Mouse (Mus musculus): Measurements from ENCODE around the gene Tmod4. TPM values are rescaled to one million over a fixed set of nuclear protein-coding genes. Genes with fewer than 3 reads are reported as not detected.

Gene Tmod4
- polyA plus RNA-seq, 1 experiment from 2014 or later = 2.1 TPM

DNA sequence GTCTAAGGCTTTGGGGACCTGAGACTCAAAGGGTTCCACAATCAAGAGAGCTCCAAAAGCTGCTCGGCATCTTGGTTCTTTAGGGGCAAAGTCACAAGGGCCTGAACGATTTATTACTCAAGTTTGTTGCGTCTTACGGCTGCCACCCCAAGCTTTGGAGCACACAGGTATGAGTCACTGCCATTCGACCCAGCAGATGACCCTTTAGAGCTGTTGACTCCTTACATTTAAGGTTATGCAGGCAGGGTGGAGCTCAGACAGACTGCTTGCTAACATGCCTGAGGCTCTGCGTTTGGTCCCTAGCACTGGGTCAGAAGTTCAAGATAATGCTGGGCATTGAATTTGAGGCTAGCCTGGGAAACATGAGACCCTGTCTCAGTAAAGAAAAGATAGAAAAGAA is 53.3 kb downstream of the Tmod4 start:
- no peak overlapping the region for H3K4me2 ChIP-seq
- H3K36me3 ChIP-seq = peaks cover under 1% of the 10 kb centered on the region; the same call in 1 of the 2 replicates
- H3K9ac ChIP-seq = no peak overlapping the region
- no peak for ATAC-seq (ENCODE audit: borderline replicate concordance, extremely low read depth, low FRiP score, low TSS enrichment)
- 59% methylated on average over 6 of the region's 6 CpGs for WGBS
- H3K4me3 ChIP-seq = no peak overlapping the region
- no peak overlapping the region for H3K27ac ChIP-seq
- H3K27me3 ChIP-seq = peaks cover 16% of the 10 kb centered on the region
- H3K4me1 ChIP-seq = peaks cover 16% of the 10 kb centered on the region
- no peaks in the 10 kb centered on the region for H3K9me3 ChIP-seq

Small RNA genes within 50 kb of the gene (microRNA-seq; reads per million reads assigned to microRNA genes)
- not detected for gene Mir8099-1

Other genes with a start within 250 kb of the Tmod4 start
- 336 and 350 TPM in 2 replicates for gene Psmb4, start 237.5 kb upstream of the Tmod4 start, polyA plus RNA-seq (2015; fragmentation: Nextera tagmentation; extraction: Ambion mirVana)
- 216 and 237 TPM in 2 replicates for gene Selenbp1, start 191.4 kb upstream of the Tmod4 start, polyA plus RNA-seq (2015; fragmentation: Nextera tagmentation; extraction: Ambion mirVana)
- gene Rfx5, start 170.4 kb upstream of the Tmod4 start, polyA plus RNA-seq (2015; fragmentation: Nextera tagmentation; extraction: Ambion mirVana) = 9.5 and 9.8 TPM in 2 replicates
- 20.5 and 21.8 TPM in 2 replicates for gene Pi4kb, start 149.7 kb upstream of the Tmod4 start, polyA plus RNA-seq (2015; fragmentation: Nextera tagmentation; extraction: Ambion mirVana)
- gene Zfp687, start 109.0 kb upstream of the Tmod4 start, polyA plus RNA-seq (2015; fragmentation: Nextera tagmentation; extraction: Ambion mirVana) = 22.0 and 22.9 TPM in 2 replicates
- 239 and 245 TPM in 2 replicates for gene Psmd4, start 81.9 kb upstream of the Tmod4 start, polyA plus RNA-seq (2015; fragmentation: Nextera tagmentation; extraction: Ambion mirVana)
- 17.2 and 18.1 TPM in 2 replicates for gene Pip5k1a, start 17.5 kb upstream of the Tmod4 start, polyA plus RNA-seq (2015; fragmentation: Nextera tagmentation; extraction: Ambion mirVana)
- gene Vps72, start 13.5 kb upstream of the Tmod4 start, polyA plus RNA-seq (2015; fragmentation: Nextera tagmentation; extraction: Ambion mirVana) = 163 and 165 TPM in 2 replicates
- 64.0 and 71.4 TPM in 2 replicates for gene Scnm1, start 9.5 kb downstream of the Tmod4 start, polyA plus RNA-seq (2015; fragmentation: Nextera tagmentation; extraction: Ambion mirVana)
- gene Lysmd1, start 9.6 kb downstream of the Tmod4 start, polyA plus RNA-seq (2015; fragmentation: Nextera tagmentation; extraction: Ambion mirVana) = 13.3 and 14.9 TPM in 2 replicates
- gene Tnfaip8l2, start 17.9 kb downstream of the Tmod4 start, polyA plus RNA-seq (2015; fragmentation: Nextera tagmentation; extraction: Ambion mirVana) = 4.0 and 4.5 TPM in 2 replicates
- 3.6 and 3.8 TPM in 2 replicates for gene Sema6c, start 36.0 kb downstream of the Tmod4 start, polyA plus RNA-seq (2015; fragmentation: Nextera tagmentation; extraction: Ambion mirVana)
- 9.9 and 11.2 TPM in 2 replicates for gene Gabpb2, start 93.4 kb downstream of the Tmod4 start, polyA plus RNA-seq (2015; fragmentation: Nextera tagmentation; extraction: Ambion mirVana)
- 111 and 115 TPM in 2 replicates for gene Cdc42se1, start 104.3 kb downstream of the Tmod4 start, polyA plus RNA-seq (2015; fragmentation: Nextera tagmentation; extraction: Ambion mirVana)
- gene Mllt11, start 107.7 kb downstream of the Tmod4 start, polyA plus RNA-seq (2015; fragmentation: Nextera tagmentation; extraction: Ambion mirVana) = 10.7 and 11.6 TPM in 2 replicates
- gene Gm128, start 117.1 kb downstream of the Tmod4 start, polyA plus RNA-seq (2015; fragmentation: Nextera tagmentation; extraction: Ambion mirVana) = 0.32 and 0.60 TPM in 2 replicates
- gene Bnipl, start 126.7 kb downstream of the Tmod4 start, polyA plus RNA-seq (2015; fragmentation: Nextera tagmentation; extraction: Ambion mirVana) = 4.0 and 4.1 TPM in 2 replicates
- gene Mindy1, start 156.9 kb downstream of the Tmod4 start, polyA plus RNA-seq (2015; fragmentation: Nextera tagmentation; extraction: Ambion mirVana) = 38.1 and 41.6 TPM in 2 replicates
- 21.0 and 23.9 TPM in 2 replicates for gene Prune1, start 157.6 kb downstream of the Tmod4 start, polyA plus RNA-seq (2015; fragmentation: Nextera tagmentation; extraction: Ambion mirVana)
- gene Anxa9, start 182.7 kb downstream of the Tmod4 start, polyA plus RNA-seq (2015; fragmentation: Nextera tagmentation; extraction: Ambion mirVana) = 1.6 and 2.3 TPM in 2 replicates
- 201 and 203 TPM in 2 replicates for gene Cers2, start 190.3 kb downstream of the Tmod4 start, polyA plus RNA-seq (2015; fragmentation: Nextera tagmentation; extraction: Ambion mirVana)
- 35.7 and 40.4 TPM in 2 replicates for gene Setdb1, start 232.7 kb downstream of the Tmod4 start, polyA plus RNA-seq (2015; fragmentation: Nextera tagmentation; extraction: Ambion mirVana)

Measured in lung, embryonic 15.5 days (tissue).